Mouse (Mus musculus) CH12.LX (cell line): ENCODE results near the gene Ctsll3. TPM values are rescaled to one million over a fixed set of nuclear protein-coding genes. Genes with fewer than 3 reads are reported as not detected.

Experiments
- DNase-seq: peaks from one replicate; pipeline ENCODE4 v3.0.0-alpha.2; 2013; ENCODE audit errors: extremely low read depth
- H3K27ac ChIP-seq: 2 replicates; pipeline ENCODE4 v1.5.1; 2012; ENCODE audit warnings: low read depth, mild to moderate bottlenecking, control low read depth, moderate library complexity; ENCODE audit not compliant: insufficient read depth
- H3K27me3 ChIP-seq: replicated peaks from 2 replicates; pipeline ENCODE3; 2012; ENCODE audit warnings: inconsistent platforms
- H3K36me3 ChIP-seq, 2 experiments: replicated peaks in 1 of 2; 2 replicates each; pipeline versions ENCODE3 to v1.6.1; 2012; ENCODE audit warnings: inconsistent platforms in 1 of 2, low read length in 1 of 2, mild to moderate bottlenecking in 1 of 2, mixed read lengths in 1 of 2, moderate library complexity in 1 of 2; ENCODE audit not compliant: control insufficient read depth in 1 of 2, insufficient read depth in 1 of 2
- H3K4me1 ChIP-seq, 2 experiments: 2 replicates each; pipeline ENCODE4 v1.6.1; 2012; ENCODE audit warnings: inconsistent platforms in 1 of 2, moderate library complexity in 1 of 2; ENCODE audit not compliant: insufficient read depth in 2 of 2, control insufficient read depth in 1 of 2
- H3K4me2 ChIP-seq: 2 replicates; pipeline ENCODE4 v1.6.1; 2012; ENCODE audit warnings: low read depth, mild to moderate bottlenecking, control low read depth; ENCODE audit not compliant: poor library complexity, insufficient read depth, severe bottlenecking
- H3K4me3 ChIP-seq, 3 experiments: fragments of 150-350 bp in 1 of 3; sonication (generic) in 1 of 3; replicated peaks in 1 of 3; 2 replicates each; pipeline versions ENCODE3 to v1.5.1; 2011 to 2012; ENCODE audit warnings: low read depth in 2 of 3, low read length in 2 of 3, mild to moderate bottlenecking in 2 of 3, moderate library complexity in 2 of 3, control low read depth in 1 of 3, improper control_type of control experiment in 1 of 3, inconsistent platforms in 1 of 3, mixed read lengths in 1 of 3; ENCODE audit not compliant: poor library complexity in 1 of 3
- H3K79me2 ChIP-seq: replicated peaks from 2 replicates; pipeline ENCODE4 v1.6.1; 2012; ENCODE audit warnings: mild to moderate bottlenecking, moderate library complexity; ENCODE audit not compliant: control insufficient read depth, poor library complexity, insufficient read depth, severe bottlenecking; ENCODE audit errors: extremely low read depth
- H3K9ac ChIP-seq: 2 replicates; pipeline ENCODE4 v1.6.1; 2012; ENCODE audit warnings: low read depth, mild to moderate bottlenecking, control low read depth, moderate library complexity; ENCODE audit not compliant: insufficient read depth
- H3K9me3 ChIP-seq: replicated peaks from 2 replicates; pipeline ENCODE3; 2012; ENCODE audit warnings: low read length, inconsistent platforms, mixed read lengths
- BHLHE40 ChIP-seq: IDR thresholded peaks from 2 replicates; pipeline ENCODE4 v1.6.1; 2011; ENCODE audit warnings: mild to moderate bottlenecking, low read depth, low read length, improper control_type of control experiment
- CHD2 ChIP-seq: IDR thresholded peaks from 2 replicates; pipeline ENCODE4 v1.6.1; 2011; ENCODE audit warnings: low read length, improper control_type of control experiment
- EP300 ChIP-seq: IDR thresholded peaks from 2 replicates; pipeline ENCODE4 v1.6.1; 2011; ENCODE audit warnings: low read length, improper control_type of control experiment
- GABPA ChIP-seq: IDR thresholded peaks from 2 replicates; pipeline ENCODE4 v1.6.1; 2012; ENCODE audit warnings: low read depth, low read length, improper control_type of control experiment, inconsistent platforms; ENCODE audit not compliant: insufficient replicate concordance
- IRF4 ChIP-seq: IDR thresholded peaks from 2 replicates; pipeline ENCODE4 v1.6.1; 2014; ENCODE audit warnings: low read depth, mild to moderate bottlenecking, inconsistent platforms, low read length, improper control_type of control experiment
- JUND ChIP-seq: conservative IDR thresholded peaks from 2 replicates; pipeline ENCODE4 v1.6.1; 2011; ENCODE audit warnings: low read depth, low read length, improper control_type of control experiment
- KAT2A ChIP-seq: IDR thresholded peaks from 2 replicates; pipeline ENCODE4 v1.6.1; 2012; ENCODE audit warnings: low read length, improper control_type of control experiment, inconsistent platforms; ENCODE audit not compliant: insufficient replicate concordance
- NELFE ChIP-seq: IDR thresholded peaks from 2 replicates; pipeline ENCODE4 v1.6.1; 2011; ENCODE audit warnings: low read depth, low read length, improper control_type of control experiment
- RCOR1 ChIP-seq: conservative IDR thresholded peaks from 2 replicates; pipeline ENCODE4 v1.6.1; 2012; ENCODE audit warnings: low read depth, mild to moderate bottlenecking, inconsistent platforms, low read length, improper control_type of control experiment
- TBP ChIP-seq: conservative IDR thresholded peaks from 2 replicates; pipeline ENCODE4 v1.6.1; 2011; ENCODE audit warnings: low read depth, low read length, improper control_type of control experiment
- TCF12 ChIP-seq: IDR thresholded peaks from 2 replicates; pipeline ENCODE4 v1.6.1; 2014; ENCODE audit warnings: low read depth, mild to moderate bottlenecking, inconsistent platforms, low read length, improper control_type of control experiment
- UBTF ChIP-seq: IDR thresholded peaks from 2 replicates; pipeline ENCODE4 v1.6.1; 2012; ENCODE audit warnings: low read depth, mild to moderate bottlenecking, inconsistent platforms, low read length, improper control_type of control experiment, moderate library complexity
- USF1 ChIP-seq: IDR thresholded peaks from 2 replicates; pipeline ENCODE4 v1.6.1; 2014; ENCODE audit warnings: low read depth, mild to moderate bottlenecking, inconsistent platforms, low read length, improper control_type of control experiment
- ZKSCAN1 ChIP-seq: IDR thresholded peaks from 2 replicates; pipeline ENCODE4 v1.6.1; 2012; ENCODE audit warnings: low read depth, inconsistent platforms, low read length, improper control_type of control experiment, borderline replicate concordance
- dilution Hi-C: fragments of 300-500 bp; cut with MboI; formaldehyde crosslinking; loops from 2 replicates; pipeline ENCODE4 v1.14.3; 2020; ENCODE audit warnings: low sequenced_read_pairs; ENCODE audit not compliant: extremely low pct_unique_long_range_greater_than_20kb, extremely low pct_ligation_motif_present
- in situ Hi-C: fragments of 300-500 bp; cut with MboI; formaldehyde crosslinking; loops from 3 replicates; pipeline ENCODE4 v1.14.3; 2019; ENCODE audit warnings: low sequenced_read_pairs, low pct_ligation_motif_present, low pct_unique_long_range_greater_than_20kb, mixed read lengths
- polyA plus RNA-seq: library from polyadenylated mRNA; unstranded; fragments of >175 nt; gene quantifications from 2 replicates; pipeline ENCODE4 v1.2.1, GENCODE M21; 2012; ENCODE audit warnings: low read depth; ENCODE audit not compliant: insufficient read length
- total RNA-seq, 2 experiments: library from RNA; depleted of rRNA; stranded (reverse); fragments of 300-350 nt in 1 of 2; fragments of >200 nt in 1 of 2; gene quantifications; 2 replicates each; pipeline ENCODE4 v1.2.3; 2012 to 2014

The Ctsll3 gene
- total and polyA plus RNA-seq, 3 experiments, result not detected

DNA sequence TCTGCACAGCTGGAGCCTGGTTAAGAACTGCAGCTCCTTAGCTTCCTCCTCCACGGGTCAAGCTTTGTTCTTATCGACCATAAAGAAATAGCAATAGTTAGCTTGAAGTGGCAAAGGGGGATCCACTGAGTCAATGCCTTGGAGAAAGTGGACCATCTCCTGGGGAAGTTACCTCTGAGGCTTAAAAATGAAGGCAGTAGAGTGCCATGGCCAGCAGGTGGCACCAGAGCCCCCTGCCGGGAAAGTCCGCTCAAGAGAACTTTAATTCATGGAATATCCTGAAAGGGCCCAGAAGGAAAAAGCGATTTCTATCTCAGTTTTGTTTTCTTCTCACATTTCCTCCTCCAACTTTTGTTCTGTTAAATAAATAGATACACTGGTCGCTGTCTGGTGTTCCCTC, 43.5 kb downstream of the Ctsll3 start:
- no peak overlapping the region for H3K27ac ChIP-seq
- no peaks in the 10 kb centered on the region for H3K27me3 ChIP-seq
- in situ Hi-C loops, result no loop called here
- DNase-seq, result no peak
- H3K4me3 ChIP-seq, result no peak overlapping the region
- no peaks in the 10 kb centered on the region for H3K4me1 ChIP-seq
- H3K4me2 ChIP-seq, result no peak overlapping the region
- peaks cover 73% of the 10 kb centered on the region for H3K9me3 ChIP-seq
- dilution Hi-C loops, result no loop called here
- no peaks in the 10 kb centered on the region for H3K36me3 ChIP-seq
- TF ChIP-seq GABPA (no peak), CHD2 (no peak)
- TF ChIP-seq, all 38 proteins: peak for 0
- Histone ChIP-seq H3K79me2 (no peaks in the 10 kb centered on the region), H3K9ac (no peak overlapping the region)

DNA sequence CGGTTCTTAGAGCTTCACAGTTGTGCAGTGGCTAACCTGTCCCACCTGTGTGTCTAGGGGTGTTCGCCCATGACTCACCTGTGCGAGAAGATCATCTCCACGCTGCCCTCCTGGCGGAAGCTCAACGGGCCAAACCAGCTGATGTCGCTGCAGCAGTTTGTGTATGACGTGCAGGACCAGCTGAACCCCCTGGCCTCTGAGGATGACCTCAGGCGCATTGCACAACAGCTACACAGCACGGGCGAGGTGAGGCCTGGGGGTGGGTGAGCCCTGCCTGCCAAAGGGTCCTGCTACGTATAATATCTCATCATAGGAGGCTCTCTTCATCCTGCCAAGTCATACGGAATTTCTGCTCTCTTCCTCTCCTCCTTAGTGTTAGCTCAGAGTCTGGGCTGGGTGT, 45.4 kb downstream of the Ctsll3 start:
- no peak for TF ChIP-seq RCOR1
- no peak for TF ChIP-seq UBTF
- TF ChIP-seq USF1, result no peak
- TF ChIP-seq IRF4, result no peak
- no peak for TF ChIP-seq KAT2A
- no peak for TF ChIP-seq TCF12
- TF ChIP-seq TBP, result no peak
- TF ChIP-seq BHLHE40, result no peak
- TF ChIP-seq EP300, result no peak
- TF ChIP-seq ZKSCAN1, result no peak
- Histone ChIP-seq H3K9ac (no peak overlapping the region), H3K9me3 (peaks cover 81% of the 10 kb centered on the region), H3K4me2 (no peak overlapping the region), H3K27me3 (no peaks in the 10 kb centered on the region), H3K4me3 (no peak overlapping the region), H3K27ac (no peak overlapping the region), H3K36me3 (no peaks in the 10 kb centered on the region), H3K79me2 (no peaks in the 10 kb centered on the region), H3K4me1 (no peaks in the 10 kb centered on the region)
- no peak for DNase-seq
- dilution Hi-C loops (no loop called here), in situ Hi-C loops (no loop called here)

DNA sequence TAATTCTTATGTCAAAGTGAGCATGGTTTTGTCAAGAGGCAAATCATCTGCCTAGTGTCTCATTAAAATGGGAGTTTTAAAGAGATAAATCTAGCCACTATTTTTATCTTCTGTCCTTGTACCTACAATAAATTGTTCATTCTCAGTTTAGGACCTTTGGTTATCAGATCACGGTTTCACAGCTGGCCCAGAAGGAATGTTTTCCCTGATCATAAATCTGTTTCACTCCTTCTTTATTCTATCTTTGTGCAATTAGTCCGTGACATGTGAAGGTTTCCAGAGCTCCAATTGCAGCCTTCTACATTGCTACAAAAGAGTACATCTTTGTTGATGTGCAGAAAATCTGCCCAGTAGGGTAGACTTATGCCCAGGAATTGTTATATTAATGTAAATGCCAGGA, 47.4 kb downstream of the Ctsll3 start:
- Histone ChIP-seq H3K9ac (no peak overlapping the region), H3K27ac (no peak overlapping the region), H3K27me3 (no peaks in the 10 kb centered on the region), H3K4me1 (no peaks in the 10 kb centered on the region), H3K9me3 (peaks cover 83% of the 10 kb centered on the region), H3K36me3 (no peaks in the 10 kb centered on the region), H3K79me2 (no peaks in the 10 kb centered on the region), H3K4me3 (no peak overlapping the region), H3K4me2 (no peak overlapping the region)
- dilution Hi-C loops, result no loop called here
- DNase-seq, result no peak
- in situ Hi-C loops, result no loop called here
- no peak for TF ChIP-seq JUND
- TF ChIP-seq NELFE, result no peak
